Mouse (Mus musculus): ENCODE measurements around the gene 1700013G24Rik. TPM values are rescaled to one million over a fixed set of nuclear protein-coding genes. Genes with fewer than 3 reads are reported as not detected.
A peak's percentile ranks its signal among the peaks of the same experiment; 100 is the strongest.

The 1700013G24Rik gene
- polyA plus RNA-seq, 1 experiment from 2014 or later: not detected

DNA sequence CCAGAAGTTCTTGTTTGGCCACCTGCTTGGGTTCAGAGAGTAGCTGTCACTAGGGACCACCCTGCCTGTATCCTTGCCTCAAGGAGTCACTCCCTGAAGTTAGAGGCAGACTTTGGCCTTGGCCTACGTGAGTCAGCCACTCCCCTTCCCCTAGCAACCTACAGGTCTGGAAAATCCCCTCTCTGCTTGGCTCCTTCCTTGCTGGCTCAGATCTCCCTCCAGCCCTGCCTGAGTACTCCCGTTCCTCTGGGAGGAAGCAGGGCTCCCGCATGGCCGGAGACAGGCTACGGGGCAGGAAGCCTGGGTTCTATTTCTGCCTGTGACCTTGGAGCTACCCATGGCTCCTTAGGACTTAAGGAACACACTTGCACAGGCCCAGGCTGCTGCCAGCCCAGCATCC lies 44.3 kb downstream of the 1700013G24Rik start:
- Histone ChIP-seq H3K9me3 (ENCODE audit: low read length) (no peaks in the 10 kb centered on the region), H3K36me3 (replicated peaks; ENCODE audit: insufficient read depth, low read length) (no peaks in the 10 kb centered on the region), H3K27ac (ENCODE audit: low read depth) (peak overlapping the region; percentile 59), H3K27me3 (ENCODE audit: insufficient read depth, low read length) (no peaks in the 10 kb centered on the region), H3K4me2 (ENCODE audit: low read depth, low read length) (no peak overlapping the region), H3K4me3 (ENCODE audit: low read depth, low read length) (no peak overlapping the region), H3K4me1 (ENCODE audit: insufficient read depth) (peaks cover 18% of the 10 kb centered on the region), H3K9ac (replicated peaks) (no peak overlapping the region)
- ATAC-seq (peak; percentile 24; the same call in 1 of the 2 replicates), DNase-seq (no peak)
- TF ChIP-seq CTCF (IDR thresholded peaks at IDR 0.05; ENCODE audit: low read depth) (no peak), EP300 (IDR thresholded peaks at IDR 0.05; ENCODE audit: low read depth) (no peak)
- WGBS (ENCODE audit: insufficient replicate concordance): 74% methylated on average over 5 of the region's 5 CpGs

GRCm38 (mm10) chr4:137497892-137498722 lies 45.0 kb downstream of the 1700013G24Rik start:
- no peaks in the 10 kb centered on the region for H3K36me3 ChIP-seq (replicated peaks; ENCODE audit: insufficient read depth, low read length)
- DNase-seq: peak; percentile 39
- H3K9ac ChIP-seq (replicated peaks): no peak overlapping the region
- no peaks in the 10 kb centered on the region for H3K27me3 ChIP-seq (ENCODE audit: insufficient read depth, low read length)
- no peak overlapping the region for H3K4me3 ChIP-seq (ENCODE audit: low read depth, low read length)
- no peak overlapping the region for H3K4me2 ChIP-seq (ENCODE audit: low read depth, low read length)
- H3K27ac ChIP-seq (ENCODE audit: low read depth): peak overlapping the region; percentile 59
- TF ChIP-seq CTCF (IDR thresholded peaks at IDR 0.05; ENCODE audit: low read depth) (no peak), EP300 (IDR thresholded peaks at IDR 0.05; ENCODE audit: low read depth) (0 out of 2 replicates have a peak, but pooled peaks have one; percentile 24)
- peak; percentile 30 for ATAC-seq
- H3K4me1 ChIP-seq (ENCODE audit: insufficient read depth): peaks cover 18% of the 10 kb centered on the region
- WGBS (ENCODE audit: insufficient replicate concordance): 51% methylated on average over 9 of the region's 9 CpGs
- no peaks in the 10 kb centered on the region for H3K9me3 ChIP-seq (ENCODE audit: low read length)

DNA sequence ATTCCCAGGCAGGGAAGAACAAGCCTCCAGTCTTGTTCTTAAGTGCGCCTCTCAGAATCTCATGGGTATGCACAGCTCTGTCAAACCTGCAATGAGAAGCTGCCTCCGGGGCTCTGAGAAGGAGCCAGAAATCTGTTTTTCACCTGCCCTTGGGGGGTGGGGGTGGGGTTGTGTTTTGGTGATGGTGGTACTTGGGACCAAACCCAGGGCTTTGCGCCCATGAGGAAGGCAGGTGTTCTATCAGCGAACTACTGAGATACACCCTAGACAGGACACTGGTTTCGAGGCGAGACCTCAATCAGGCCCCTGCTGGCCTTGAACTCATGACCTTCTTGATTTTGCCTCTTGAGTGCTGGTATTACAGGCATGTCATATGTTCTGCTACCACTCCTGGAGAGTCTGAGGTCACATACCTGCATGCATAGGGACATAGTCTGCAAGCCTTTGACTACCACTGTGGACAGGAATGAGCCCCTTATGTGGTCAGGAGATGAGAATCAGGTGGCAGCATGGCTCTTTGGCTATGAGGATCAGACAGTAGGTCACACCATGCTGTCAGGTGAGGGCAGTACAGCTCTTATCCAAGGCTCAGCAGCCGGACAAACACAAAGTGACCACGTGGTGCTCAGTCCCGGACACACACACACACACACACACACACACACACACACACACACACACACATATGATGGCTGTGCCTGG lies 45.9 kb downstream of the 1700013G24Rik start:
- ATAC-seq (peak; percentile 73), DNase-seq (no peak)
- H3K27ac ChIP-seq (ENCODE audit: low read depth): peak overlapping the region; percentile 59
- WGBS (ENCODE audit: insufficient replicate concordance): 63% methylated on average over 9 of the region's 9 CpGs
- H3K9ac ChIP-seq (replicated peaks): no peak overlapping the region
- TF ChIP-seq EP300 (IDR thresholded peaks at IDR 0.05; ENCODE audit: low read depth) (no peak), CTCF (IDR thresholded peaks at IDR 0.05; ENCODE audit: low read depth) (peak; percentile 28)
- no peaks in the 10 kb centered on the region for H3K9me3 ChIP-seq (ENCODE audit: low read length)
- no peak overlapping the region for H3K4me3 ChIP-seq (ENCODE audit: low read depth, low read length)
- peaks cover 18% of the 10 kb centered on the region for H3K4me1 ChIP-seq (ENCODE audit: insufficient read depth)
- H3K4me2 ChIP-seq (ENCODE audit: low read depth, low read length): no peak overlapping the region
- no peaks in the 10 kb centered on the region for H3K27me3 ChIP-seq (ENCODE audit: insufficient read depth, low read length)
- no peaks in the 10 kb centered on the region for H3K36me3 ChIP-seq (replicated peaks; ENCODE audit: insufficient read depth, low read length)

GRCm38 (mm10) chr4:137500149-137500548 lies 47.1 kb downstream of the 1700013G24Rik start:
- Histone ChIP-seq H3K36me3 (replicated peaks; ENCODE audit: insufficient read depth, low read length) (no peaks in the 10 kb centered on the region), H3K27me3 (ENCODE audit: insufficient read depth, low read length) (no peaks in the 10 kb centered on the region), H3K27ac (ENCODE audit: low read depth) (no peak overlapping the region), H3K4me3 (ENCODE audit: low read depth, low read length) (no peak overlapping the region), H3K4me1 (ENCODE audit: insufficient read depth) (peaks cover 14% of the 10 kb centered on the region), H3K4me2 (ENCODE audit: low read depth, low read length) (no peak overlapping the region), H3K9me3 (ENCODE audit: low read length) (no peaks in the 10 kb centered on the region), H3K9ac (replicated peaks) (no peak overlapping the region)
- TF ChIP-seq CTCF (IDR thresholded peaks at IDR 0.05; ENCODE audit: low read depth): no peak
- TF ChIP-seq EP300 (IDR thresholded peaks at IDR 0.05; ENCODE audit: low read depth): no peak
- DNase-seq: no peak
- WGBS (ENCODE audit: insufficient replicate concordance): 82% methylated on average over 12 of the region's 12 CpGs
- ATAC-seq: no peak

GRCm38 (mm10) chr4:137500953-137501352 lies 47.9 kb downstream of the 1700013G24Rik start:
- TF ChIP-seq EP300 (IDR thresholded peaks at IDR 0.05; ENCODE audit: low read depth): no peak
- TF ChIP-seq CTCF (IDR thresholded peaks at IDR 0.05; ENCODE audit: low read depth): no peak
- H3K36me3 ChIP-seq (replicated peaks; ENCODE audit: insufficient read depth, low read length): no peaks in the 10 kb centered on the region
- WGBS (ENCODE audit: insufficient replicate concordance): 89% methylated on average over 5 of the region's 5 CpGs
- H3K27me3 ChIP-seq (ENCODE audit: insufficient read depth, low read length): no peaks in the 10 kb centered on the region
- H3K27ac ChIP-seq (ENCODE audit: low read depth): no peak overlapping the region
- ATAC-seq (no peak), DNase-seq (no peak)
- no peaks in the 10 kb centered on the region for H3K9me3 ChIP-seq (ENCODE audit: low read length)
- H3K4me1 ChIP-seq (ENCODE audit: insufficient read depth): peaks cover 11% of the 10 kb centered on the region; the same call in 1 of the 2 replicates
- no peak overlapping the region for H3K4me3 ChIP-seq (ENCODE audit: low read depth, low read length)
- H3K4me2 ChIP-seq (ENCODE audit: low read depth, low read length): no peak overlapping the region
- no peak overlapping the region for H3K9ac ChIP-seq (replicated peaks)

DNA sequence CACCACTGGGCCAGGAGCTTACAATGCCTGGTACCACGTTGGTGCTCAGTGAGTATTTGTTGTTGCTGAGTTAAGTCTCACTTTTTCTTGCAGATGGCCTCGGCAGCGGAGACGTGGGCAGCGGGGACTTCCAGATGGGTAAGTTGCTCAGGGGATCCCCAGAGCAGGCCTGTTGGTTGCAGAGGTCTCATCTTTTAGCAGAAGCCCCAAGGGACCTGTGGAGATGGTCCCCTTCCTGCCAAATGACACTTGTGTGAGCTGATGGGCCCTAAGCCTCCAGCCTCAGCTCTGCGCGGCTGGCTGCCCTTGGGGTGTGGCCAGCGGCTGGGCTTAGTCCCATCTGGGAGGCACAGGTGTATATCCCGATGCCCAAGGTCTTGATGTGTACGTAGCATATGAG lies 49.1 kb downstream of the 1700013G24Rik start:
- no peaks in the 10 kb centered on the region for H3K36me3 ChIP-seq (replicated peaks; ENCODE audit: insufficient read depth, low read length)
- WGBS (ENCODE audit: insufficient replicate concordance): 80% methylated on average over 10 of the region's 10 CpGs

More for the DNA sequence above, 49.1 kb downstream of the 1700013G24Rik start:
- ATAC-seq (no peak), DNase-seq (no peak)
- Histone ChIP-seq H3K9ac (replicated peaks) (no peak overlapping the region), H3K27ac (ENCODE audit: low read depth) (no peak overlapping the region), H3K4me1 (ENCODE audit: insufficient read depth) (peaks cover 11% of the 10 kb centered on the region; the same call in 1 of the 2 replicates), H3K9me3 (ENCODE audit: low read length) (no peaks in the 10 kb centered on the region), H3K27me3 (ENCODE audit: insufficient read depth, low read length) (no peaks in the 10 kb centered on the region), H3K4me3 (ENCODE audit: low read depth, low read length) (no peak overlapping the region), H3K4me2 (ENCODE audit: low read depth, low read length) (no peak overlapping the region)
- no peak for TF ChIP-seq EP300 (IDR thresholded peaks at IDR 0.05; ENCODE audit: low read depth)
- no peak for TF ChIP-seq CTCF (IDR thresholded peaks at IDR 0.05; ENCODE audit: low read depth)

All from liver, postnatal 0 days (tissue).